Mouse (Mus musculus): ENCODE measurements at regions not wholly inside any gene's neighbourhood (a gene's known extent, or its start where the extent isn't known, plus 50 kb on each side); places are given as distances from the start of the nearest gene placed in this dataset.

- TF ChIP-seq POLR2A (IDR thresholded peaks at IDR 0.05; ENCODE audit: insufficient read length, low read depth) (no peak), USF1 (IDR thresholded peaks at IDR 0.05; ENCODE audit: low read depth) (no peak), MAX (IDR thresholded peaks at IDR 0.05; ENCODE audit: low read depth) (no peak), CEBPB (IDR thresholded peaks at IDR 0.05; ENCODE audit: insufficient read depth, poor library complexity, severe bottlenecking) (no peak), MYOG (IDR thresholded peaks at IDR 0.05; ENCODE audit: control insufficient read depth in 1 of 3, insufficient read depth in 1 of 3, insufficient read length in 2 of 3, low read depth in 2 of 3) (no peak), TCF12 (IDR thresholded peaks at IDR 0.05; ENCODE audit: insufficient read depth, poor library complexity, severe bottlenecking) (no peak), E2F4 (IDR thresholded peaks at IDR 0.05; ENCODE audit: insufficient read depth) (no peak), SRF (IDR thresholded peaks at IDR 0.05; ENCODE audit: control insufficient read depth, insufficient read length, low read depth) (no peak)
Measured at GRCm38 (mm10) chr4:150726539-150726938, 74.6 kb upstream of the Slc45a1 start.

Measured in myocyte (in vitro differentiated cells).